Mouse (Mus musculus): ENCODE results near the gene Erbb2.

GRCm38 (mm10) chr11:98447475-98447834 lies 35.2 kb downstream of the Erbb2 start:
- TF ChIP-seq CTCF (IDR thresholded peaks at IDR 0.05; ENCODE audit: extremely low read depth, insufficient read length, insufficient replicate concordance, low read depth, low read length): no peak
- no peak for TF ChIP-seq POLR2A (IDR thresholded peaks at IDR 0.05; ENCODE audit: low read depth, low read length)

Measured in small intestine, adult 2 months (tissue).